Mouse (Mus musculus) lung, postnatal 4 days (tissue): Measurements from ENCODE around the gene Fcrl5.

Experiments used
- DNase-seq, 2 experiments: peaks; one replicate each; pipeline ENCODE4 v3.0.0; 2021

Gene Fcrl5

GRCm38 (mm10) chr3:87501151-87501550 lies 65.6 kb downstream of the Fcrl5 start:
- DNase-seq, result no peak

GRCm38 (mm10) chr3:87502771-87503170 lies 67.2 kb downstream of the Fcrl5 start:
- no peak for DNase-seq

GRCm38 (mm10) chr3:87504330-87504729 lies 68.8 kb downstream of the Fcrl5 start:
- DNase-seq, result peak in 1 of 2 experiments; percentile 45

DNA sequence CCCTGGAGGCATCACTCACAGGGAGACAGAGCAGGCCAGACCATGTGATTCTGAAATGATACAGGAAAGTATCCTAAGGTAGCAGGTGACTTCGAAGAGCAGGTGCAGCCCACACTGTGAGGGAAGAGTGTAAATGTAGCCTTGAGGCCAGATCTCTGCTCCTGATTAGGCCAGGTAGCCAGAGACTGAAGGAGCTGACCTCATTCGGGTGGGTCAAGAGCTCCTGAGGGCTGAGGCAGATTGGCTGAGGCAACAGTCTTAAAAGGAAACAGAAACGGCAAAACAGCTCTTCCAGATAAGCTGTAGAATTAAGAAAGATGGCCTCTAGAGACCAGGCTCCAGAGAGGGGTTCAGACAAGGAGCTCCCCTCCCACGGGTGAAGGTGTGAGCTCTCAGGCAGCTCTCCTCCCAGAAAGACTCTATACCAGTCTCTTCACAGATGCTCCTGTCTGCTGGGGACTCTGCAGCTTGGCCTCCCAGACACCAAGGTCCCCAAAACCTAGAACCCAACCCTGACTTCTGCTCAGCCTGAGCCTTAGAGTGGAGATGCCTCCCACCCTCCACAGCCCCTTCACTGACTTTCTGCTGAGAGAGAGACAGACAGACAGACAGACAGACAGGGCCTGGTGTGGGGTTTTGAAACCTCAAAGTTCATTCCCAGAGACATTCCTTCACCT lies 69.3 kb downstream of the Fcrl5 start:
- DNase-seq, result peak; percentile 23 to 50

- no peak for DNase-seq
Observed at GRCm38 (mm10) chr3:87506456-87507416, 71.2 kb downstream of the Fcrl5 start.

- peak; percentile 77 to 88 for DNase-seq
Observed at GRCm38 (mm10) chr3:87508205-87508901, 72.8 kb downstream of the Fcrl5 start.

GRCm38 (mm10) chr3:87509061-87509460 lies 73.5 kb downstream of the Fcrl5 start:
- peak; percentile 48 to 56 for DNase-seq

GRCm38 (mm10) chr3:87510832-87511231 lies 75.3 kb downstream of the Fcrl5 start:
- no peak for DNase-seq

DNA sequence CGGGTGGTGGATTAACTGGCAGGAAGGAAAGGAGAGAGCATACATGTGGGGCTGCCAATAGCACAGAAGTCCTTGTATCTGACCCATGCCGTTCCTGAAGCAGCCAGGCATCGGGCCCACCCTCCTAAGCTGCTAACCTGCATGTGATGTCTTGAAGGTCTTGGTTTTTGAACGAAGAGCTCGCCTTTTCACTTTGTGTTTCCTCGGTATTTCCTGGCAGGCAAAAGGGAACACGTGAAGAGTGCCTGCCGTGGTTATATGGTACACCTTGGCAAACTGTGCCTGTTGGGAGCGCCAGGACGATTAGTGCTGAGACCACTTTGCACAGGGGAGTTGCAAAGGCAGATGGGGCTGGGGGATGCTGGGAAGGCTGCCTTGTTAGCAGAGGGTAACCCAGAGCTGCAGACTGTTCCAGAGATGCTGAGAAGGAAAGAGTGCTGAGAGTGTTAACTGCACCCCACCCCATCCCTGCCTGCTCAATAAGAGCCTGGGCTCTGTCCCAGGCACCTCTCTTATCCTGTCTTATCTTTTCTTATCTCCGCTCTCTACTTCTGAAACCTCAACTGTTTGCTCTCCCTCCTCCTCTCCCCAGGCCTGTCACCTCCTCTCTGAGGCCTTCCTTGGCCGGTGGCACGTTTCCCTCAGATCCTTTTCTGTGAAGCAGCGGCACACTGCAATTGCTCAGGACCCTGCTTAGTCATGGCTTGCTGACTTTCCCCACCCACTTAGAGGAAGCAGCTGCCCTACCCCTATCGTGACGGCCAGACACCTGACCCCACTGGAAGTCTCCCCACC lies 76.6 kb downstream of the Fcrl5 start:
- DNase-seq, result no peak

DNA sequence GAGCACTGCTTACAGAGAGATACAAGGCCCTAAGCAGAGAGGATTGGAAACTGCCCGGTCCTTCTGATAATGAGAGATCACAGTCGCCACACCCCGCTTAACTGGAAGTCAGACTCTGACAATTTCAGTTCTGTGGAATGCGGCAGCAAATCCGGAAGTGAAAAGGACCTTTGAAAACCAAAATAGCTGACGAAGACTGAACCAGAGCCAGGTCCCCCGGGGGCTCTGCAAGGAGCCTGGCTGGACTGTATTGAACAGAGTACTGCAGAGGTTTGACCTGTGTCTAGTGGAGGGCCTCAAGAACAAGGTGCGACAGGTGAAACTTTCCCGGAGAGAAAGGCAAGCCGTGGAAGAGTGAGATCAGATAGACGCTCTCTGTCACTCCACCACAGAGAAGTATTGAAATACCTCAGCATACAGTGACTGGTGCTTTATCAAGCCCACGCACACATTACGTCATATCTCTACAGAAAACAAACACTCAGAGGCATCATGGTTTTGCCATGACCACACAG lies 80.1 kb downstream of the Fcrl5 start:
- DNase-seq, result peak; percentile 39 to 43

DNA sequence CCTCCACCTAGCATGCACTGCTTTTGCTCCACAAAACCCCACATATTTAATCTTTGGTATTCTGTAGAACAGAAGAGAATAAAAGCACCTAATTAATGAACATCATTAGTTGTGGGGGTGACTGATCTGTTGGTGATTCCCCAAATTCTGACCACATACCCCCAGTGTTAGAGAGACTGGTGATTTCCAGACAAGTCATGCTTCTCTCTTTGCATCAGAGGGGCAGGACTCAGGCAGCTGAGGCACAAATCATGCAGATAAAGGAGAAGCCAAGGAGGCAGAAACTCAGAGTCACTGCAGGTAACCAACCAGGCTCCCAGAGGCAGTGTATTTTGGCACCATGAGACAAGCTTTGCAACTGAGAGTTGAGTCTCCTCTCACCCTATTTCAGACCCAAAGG lies 82.9 kb downstream of the Fcrl5 start:
- no peak for DNase-seq

DNA sequence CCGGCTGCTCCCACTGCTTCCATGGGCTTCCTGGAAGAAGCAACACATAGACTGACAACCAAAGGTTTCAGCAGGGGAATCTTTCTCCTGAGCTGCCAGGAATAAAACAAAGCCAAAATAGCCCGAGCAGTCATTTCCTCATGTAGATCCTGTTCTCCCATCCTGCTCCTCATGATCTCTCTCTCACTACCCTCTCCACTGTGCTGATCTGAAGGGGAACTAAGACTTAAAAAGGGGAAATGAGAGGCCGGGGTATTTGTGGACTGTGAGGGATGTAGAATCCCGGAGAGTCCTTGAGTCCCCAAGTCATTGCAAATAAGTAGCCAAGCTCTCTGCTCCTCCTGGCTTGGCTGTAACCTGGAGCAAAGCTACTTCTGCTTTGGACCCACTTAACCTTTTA lies 85.6 kb downstream of the Fcrl5 start:
- DNase-seq, result no peak

- no peak for DNase-seq
Observed at GRCm38 (mm10) chr3:87521833-87522232, 86.3 kb downstream of the Fcrl5 start.

DNA sequence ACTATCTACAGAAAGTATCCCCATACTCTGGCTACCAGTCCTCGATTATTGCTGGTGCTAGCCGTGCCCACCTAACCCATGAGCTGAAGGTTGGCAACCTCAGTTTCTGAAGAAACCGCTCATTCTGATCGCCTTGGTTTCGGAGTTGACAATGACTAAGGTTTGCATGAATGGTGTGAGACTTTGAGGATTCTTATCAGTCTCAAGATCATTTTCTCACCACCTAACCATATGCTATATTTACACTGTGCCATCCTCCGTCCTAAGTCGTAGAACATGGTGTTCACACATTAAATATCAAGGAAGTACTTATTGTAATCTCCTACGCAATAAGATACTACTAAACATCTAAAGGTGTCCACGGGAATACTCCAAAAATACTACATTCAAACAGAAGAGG lies 88.1 kb downstream of the Fcrl5 start:
- no peak for DNase-seq

- DNase-seq, result peak; percentile 93
Observed at GRCm38 (mm10) chr3:87525043-87525836, 89.7 kb downstream of the Fcrl5 start, which contains the start of gene Etv3. Etv3 (plus strand) TSS chr3:87525407.

DNA sequence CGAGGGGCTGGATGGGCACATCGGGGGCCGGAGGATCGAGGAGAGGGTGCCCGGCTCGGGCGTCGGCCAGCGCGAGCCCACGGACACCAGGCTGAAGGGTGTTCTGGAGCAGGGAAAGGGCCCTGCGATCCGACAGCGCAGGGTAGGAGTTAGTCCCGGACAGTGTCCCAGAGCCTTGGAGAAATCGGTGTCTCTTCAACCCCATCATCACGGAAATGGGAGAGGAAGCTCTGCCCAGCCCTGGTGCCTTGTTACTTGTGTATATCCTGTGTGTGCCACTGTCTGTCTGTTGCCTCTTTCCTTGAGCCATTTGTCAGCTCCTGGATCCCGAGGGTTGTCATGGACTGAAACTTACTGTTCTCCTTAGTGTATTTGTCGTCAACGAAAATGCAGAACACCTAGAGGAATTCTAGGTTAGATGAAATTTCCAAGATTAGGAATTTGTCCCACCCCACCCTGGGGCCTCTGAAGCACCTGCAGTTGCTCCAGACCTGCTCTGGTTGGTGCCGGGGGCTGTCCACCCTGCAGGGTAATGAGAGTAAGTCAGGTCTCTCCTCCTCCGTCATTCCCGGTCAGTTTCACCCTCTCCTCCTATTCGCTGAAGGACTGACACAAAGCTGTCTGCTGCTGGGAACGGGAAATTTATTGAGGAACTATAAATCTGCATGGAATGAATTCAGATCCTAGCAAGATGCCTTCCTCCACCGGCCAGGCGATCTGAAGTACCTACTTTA lies 90.4 kb downstream of the Fcrl5 start:
- DNase-seq, result no peak

DNA sequence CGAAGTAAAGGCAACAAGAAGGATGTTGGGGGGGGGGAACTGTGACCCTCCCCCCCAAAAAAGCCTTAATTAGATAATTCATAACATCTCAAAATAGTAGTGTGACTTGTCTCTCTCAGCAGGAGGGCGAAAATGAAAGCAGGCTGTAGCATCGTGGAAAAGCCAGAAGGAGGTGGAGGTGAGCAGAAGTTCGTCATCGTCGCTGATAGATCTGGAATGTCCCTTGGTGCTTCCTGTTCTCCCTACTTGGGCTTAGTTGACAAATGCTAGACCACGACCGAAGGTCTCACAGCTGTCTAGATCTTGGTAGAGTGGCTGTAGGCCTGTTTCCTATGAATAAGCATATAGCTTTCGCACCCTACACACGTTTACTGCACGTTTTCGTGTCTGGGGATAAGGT lies 91.6 kb downstream of the Fcrl5 start:
- DNase-seq, result no peak

DNA sequence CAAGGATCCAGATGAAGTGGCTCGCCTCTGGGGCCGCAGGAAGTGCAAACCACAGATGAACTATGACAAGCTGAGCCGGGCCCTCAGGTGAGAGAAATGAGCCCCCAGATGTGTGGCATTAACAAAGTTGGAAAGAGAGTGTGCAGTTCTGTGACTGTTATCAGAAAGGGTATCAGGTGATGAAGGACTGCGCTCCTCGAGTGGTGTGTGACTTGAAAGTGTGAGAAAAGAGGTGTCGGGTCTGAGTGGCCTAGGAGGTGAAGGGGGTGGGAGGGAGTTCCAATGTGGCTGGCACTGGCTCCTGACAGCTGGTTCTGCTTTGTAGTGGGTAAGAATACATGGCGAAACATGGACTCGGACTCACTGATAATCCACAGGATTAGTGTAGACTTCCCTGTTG lies 92.4 kb downstream of the Fcrl5 start:
- DNase-seq, result no peak

DNA sequence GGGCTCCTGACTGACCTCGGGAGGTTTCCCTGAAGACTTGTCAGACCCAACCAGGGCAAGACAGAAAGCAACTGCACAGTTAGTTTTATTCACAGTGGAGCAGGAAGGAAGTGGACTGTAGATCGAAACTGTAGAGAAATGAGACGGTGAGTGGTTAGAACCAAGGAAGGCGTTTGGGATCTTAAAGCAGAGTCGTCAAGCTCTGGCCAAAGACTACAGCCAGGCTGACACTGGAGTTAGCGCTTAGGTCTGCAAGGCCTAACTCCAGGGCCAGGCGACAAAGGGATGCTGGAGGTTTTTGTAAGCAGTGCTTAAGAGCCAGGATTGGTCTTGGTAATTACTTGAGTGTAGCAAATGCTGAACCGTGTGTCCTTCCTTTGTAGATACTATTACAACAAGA lies 93.3 kb downstream of the Fcrl5 start:
- DNase-seq, result no peak

DNA sequence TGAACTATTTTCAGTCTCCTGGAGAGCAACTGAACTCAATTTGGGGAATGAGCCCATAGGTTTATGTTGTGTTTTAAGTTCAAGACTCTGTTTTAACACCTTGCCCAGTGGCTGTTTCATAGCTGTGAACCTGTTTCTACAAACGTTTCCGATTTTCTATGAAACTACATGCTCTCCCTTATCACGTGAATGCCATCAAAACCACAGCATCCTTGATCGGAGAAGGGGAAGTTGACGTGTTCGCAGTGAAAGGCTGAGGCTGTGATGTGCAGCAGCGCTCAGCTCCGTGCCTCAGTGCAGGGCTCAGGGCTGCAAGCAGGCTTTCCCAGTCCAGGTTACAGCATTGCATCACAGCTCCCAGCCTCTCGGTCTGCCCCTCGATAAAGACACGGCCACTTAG lies 94.0 kb downstream of the Fcrl5 start:
- DNase-seq, result no peak

DNA sequence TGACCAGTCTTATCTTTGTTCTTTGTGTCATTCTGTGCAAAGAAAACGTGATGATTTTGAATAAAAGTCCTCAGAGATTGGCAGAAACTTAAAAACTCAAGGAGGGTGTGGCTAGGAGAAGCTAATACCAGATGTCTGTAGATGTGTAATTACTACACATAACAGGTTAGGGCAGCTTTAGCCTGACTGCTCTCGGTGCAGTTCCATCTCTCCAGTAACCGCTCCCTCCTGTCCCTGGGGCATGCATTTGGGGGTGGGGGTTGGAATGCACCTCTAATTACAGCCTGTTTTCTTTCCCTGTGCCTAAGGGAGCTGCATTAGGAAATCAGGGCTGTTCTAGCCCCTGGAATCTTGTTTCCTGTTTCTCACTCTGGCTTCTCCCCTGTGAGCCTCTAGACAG lies 94.7 kb downstream of the Fcrl5 start:
- DNase-seq, result no peak
